Mouse (Mus musculus): ENCODE results near the gene Pank2. TPM values are rescaled to one million over a fixed set of nuclear protein-coding genes. Genes with fewer than 3 reads are reported as not detected.
"Not testable (repeated sequence)": the region's sequence is repeated elsewhere in the genome, so short reads cannot be mapped to it uniquely, and the experiment has no call there.

Pank2 gene
- total RNA-seq, 2 experiments from 2014 or later: 62.7 to 62.9 TPM

DNA sequence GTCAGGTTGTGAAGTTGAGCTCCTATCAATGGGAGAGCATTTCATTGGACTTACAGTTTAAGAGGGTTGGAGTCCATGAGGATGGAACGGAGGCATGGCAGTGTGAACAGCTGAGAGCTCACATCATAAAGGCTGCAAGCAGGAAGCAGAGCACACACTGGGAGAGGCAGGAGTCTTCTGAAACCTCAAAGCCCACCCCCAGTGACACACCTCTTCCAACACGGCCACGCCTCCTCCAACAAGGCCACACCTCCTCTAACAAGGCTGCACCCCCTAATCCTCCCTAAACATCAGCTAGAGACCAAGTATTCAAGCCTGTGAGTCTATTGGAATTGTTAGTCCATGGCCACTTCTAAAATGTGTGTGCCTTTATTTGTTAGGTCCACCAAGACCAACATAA lies 6.6 kb upstream of the Pank2 start:
- intact Hi-C loops (cut with DNase I): no loop called here

DNA sequence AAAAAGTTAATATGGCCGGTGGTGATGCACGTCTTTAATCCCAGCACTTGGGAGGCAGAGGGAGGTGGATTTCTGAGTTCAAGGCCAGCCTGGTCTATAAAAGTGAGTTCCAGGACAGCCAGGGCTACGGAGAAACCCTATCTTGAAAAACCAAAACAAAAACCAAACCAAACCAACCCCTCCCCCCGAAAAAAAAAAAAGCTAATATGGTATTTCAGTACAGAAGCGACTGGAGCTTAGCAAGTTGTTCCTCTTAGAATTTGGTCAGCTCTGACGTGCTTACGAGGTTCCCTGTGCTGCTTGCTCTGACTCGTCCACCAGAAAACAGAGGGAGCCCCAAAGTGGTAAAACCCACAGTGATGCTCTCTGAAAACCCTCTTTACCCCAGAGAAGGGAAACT lies 3.6 kb upstream of the Pank2 start:
- intact Hi-C loops (cut with DNase I): no loop called here
- DNase-seq (ENCODE audit: low spot score in 2 of 2): no peak

More for the DNA sequence above, 6.6 kb upstream of the Pank2 start:
- no peak for DNase-seq (ENCODE audit: low spot score in 2 of 2)

DNA sequence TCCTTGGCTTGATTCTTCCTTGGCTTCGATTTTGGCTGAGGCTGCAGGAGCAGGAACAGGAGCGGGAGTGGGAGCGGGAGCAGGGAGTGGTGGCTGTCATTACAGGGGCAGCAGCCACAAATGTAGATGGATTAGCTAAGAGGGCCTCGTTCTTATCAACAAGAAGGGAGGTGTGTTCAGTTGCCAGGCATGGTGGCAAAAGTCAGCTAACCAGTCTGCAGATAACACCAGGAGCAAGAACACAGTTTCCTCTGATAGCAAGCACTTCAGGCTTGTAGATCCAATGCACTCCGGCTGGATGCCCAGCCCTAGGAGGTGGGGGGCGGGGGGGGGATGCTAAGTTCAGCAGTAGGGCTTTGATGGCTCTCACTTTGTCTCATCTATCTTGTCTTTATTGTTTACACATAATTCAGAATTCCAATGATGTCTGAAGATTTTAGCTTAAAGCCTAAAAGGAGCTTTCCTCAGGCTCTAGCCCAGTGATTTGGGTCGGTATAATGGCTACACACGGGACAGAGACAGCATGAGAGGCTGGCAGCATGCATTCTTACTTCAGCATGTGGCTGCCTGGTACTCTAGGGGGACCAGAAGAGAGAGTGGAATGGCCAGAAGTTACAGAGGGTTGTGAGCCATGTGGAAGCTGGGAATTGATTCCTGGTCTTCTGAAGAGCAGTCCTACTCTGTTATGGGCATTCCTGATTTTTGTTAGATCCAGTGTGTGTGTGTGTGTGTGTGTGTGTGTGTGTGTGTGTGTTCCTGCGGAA lies 1.6 kb upstream of the Pank2 start:
- intact Hi-C loops (cut with DNase I): loop anchor here (10.0 kb wide), 1 partner anchor 154 kb away; no protein-coding TSS in a partner anchor
- DNase-seq (ENCODE audit: low spot score in 2 of 2): peak in 1 of 2 experiments; percentile 24

DNA sequence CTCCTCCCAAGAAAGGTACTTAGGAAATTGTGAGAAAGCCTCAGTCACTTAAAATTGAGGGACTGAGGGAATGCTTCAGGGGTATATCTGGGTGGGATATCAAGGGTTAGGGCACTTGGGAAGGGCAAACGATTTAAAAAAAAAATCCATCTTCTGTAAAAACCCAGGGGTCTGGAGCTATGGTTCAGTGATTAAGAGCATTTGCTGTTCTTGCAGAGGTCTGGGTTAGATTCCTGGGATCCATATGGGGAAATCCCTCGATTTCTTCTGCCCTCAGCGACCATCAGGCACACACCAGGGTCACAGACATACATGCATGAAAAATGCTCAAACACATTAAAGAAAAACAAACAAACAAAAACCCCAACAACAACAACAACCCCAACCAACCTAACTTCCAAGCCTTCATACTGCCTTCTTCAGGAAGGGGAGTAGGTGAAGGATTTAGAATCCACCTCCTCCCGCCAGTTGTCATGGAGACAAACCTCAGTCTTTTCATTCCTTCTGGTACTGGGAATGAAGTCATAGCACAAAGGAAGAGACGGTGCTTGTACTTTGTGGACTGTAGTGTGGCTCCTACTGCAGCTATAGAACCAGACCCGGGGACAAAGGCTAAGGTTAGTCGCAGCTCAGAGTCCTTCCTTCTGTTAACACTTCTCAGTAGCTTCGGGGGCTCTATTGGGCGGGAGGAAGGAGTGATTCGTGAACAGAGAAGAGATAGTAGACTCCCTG lies 648 bp upstream of the Pank2 start:
- intact Hi-C loops (cut with DNase I): loop anchor here (2.0 to 10.0 kb wide), 3 partner anchors 75 to 153 kb away; partner anchors contain the start of genes Cdc25b, Rnf24 and Spef1
- peak; percentile 58 to 64 for DNase-seq (ENCODE audit: low spot score in 2 of 2)

DNA sequence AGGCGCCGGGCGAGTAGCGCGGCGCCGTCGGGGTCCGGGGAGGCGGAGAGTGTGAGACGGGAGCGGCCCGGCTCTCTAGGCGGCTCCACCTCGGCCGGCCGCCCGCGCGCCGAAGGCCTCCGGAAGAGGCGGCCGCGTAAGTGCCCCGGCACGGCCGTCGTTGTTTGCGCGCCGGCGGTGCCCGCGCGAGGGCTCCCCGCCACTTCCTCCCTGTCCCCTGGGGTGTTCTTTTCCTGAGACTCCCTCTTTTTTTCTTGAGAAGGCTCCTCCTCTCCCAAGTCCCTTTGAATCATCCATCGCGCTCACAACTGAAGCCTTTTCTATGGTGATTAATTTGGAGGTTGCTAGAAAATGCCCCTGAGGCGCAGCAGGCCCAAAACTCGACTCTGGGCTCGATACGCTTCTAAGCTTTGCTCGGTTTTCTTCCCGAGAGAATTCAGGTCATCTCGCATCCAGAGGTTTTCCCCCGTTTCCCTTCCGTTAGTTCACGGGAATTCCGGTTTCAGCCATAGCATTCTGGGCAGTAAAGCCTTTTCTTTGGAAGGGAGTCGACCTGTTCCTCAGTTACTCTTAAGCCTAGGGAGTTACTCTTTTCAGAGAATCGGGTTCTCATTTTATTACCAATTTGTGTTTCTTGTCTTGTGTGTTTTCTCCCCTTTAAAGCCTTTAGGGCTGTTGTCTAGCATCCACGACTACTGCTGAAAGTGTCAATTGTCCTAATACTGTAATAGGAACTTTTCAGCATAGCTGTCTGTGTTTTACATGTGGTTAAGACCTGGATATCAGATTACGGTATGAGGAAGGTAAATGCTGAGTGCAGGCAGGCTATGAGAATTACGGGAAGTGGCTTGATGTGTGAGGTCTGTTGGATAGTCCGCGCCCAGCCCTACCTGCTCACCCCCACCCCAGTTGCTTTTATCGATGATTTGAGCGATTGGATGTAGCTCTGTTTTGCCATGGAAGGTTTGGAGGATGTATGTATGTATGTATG lies 680 bp downstream of the Pank2 start:
- DNase-seq (ENCODE audit: low spot score in 2 of 2): peak in 1 of 2 experiments; percentile 57
- intact Hi-C loops (cut with DNase I): loop anchor here (2.0 to 10.0 kb wide), 3 partner anchors 76 to 152 kb away; partner anchors contain the start of genes Cdc25b, Rnf24 and Spef1

DNA sequence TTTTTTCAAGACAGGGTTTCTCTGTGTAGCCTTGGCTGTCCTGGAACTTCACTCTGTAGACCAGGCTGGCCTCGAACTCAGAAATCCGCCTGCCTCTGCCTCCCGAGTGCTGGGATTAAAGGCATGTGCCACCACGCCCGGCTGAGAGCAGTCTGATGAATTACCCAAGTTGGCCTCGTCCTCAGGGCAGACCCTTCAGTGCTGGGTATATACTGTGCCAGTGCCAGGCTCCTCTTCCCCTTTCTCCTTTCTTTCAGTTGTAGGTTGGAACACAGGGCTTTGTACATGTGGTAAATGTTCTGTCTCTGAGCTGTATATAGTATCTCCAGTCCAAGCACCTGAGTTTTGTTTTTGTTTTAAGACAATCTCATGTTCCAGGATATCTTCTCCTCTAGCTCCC lies 1.7 kb downstream of the Pank2 start:
- intact Hi-C loops (cut with DNase I): loop anchor here (10.0 kb wide), 1 partner anchor 151 kb away; no protein-coding TSS in a partner anchor
- DNase-seq (ENCODE audit: low spot score in 2 of 2): no peak

DNA sequence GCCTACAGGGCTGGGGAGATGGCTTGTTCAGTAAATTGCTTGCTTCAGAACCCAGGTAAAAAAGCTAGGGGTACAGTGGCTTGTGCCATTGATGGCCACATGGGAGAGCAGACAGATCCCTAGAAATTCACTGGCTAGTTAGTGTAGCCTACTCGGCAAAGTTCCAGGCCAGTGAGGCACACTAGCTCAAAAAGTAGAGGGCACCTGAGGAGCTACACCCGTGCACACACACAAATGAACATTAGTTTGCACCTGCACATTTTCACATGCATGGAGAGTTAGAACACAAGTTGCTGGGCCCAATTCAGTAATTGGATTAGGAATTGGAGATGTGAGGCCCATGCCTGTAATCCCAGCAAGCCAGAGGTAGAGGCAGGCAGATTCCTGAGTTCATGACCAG lies 2.8 kb downstream of the Pank2 start:
- intact Hi-C loops (cut with DNase I): loop anchor here (10.0 kb wide), 1 partner anchor 150 kb away; no protein-coding TSS in a partner anchor
- DNase-seq (ENCODE audit: low spot score in 2 of 2): no peak

DNA sequence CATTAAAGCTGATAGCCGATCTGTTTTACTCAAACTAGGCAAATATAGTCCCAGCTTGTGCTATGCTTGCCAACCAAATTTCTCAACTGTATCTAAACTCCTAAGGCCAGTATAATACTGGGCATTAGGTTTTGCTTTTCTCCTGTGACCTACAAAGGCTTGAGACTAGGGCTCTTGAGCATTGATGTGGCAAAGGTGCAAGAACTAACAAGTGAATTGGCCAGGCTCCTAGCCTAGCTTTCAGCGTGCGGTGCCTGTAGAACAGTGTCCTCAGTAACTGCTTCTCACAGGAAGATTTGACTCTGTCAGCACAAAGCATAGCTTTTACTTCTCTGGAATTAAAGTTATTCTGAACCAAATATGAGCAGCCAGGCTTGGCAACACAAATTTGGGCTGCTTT lies 13.2 kb downstream of the Pank2 start:
- DNase-seq (ENCODE audit: low spot score in 2 of 2): no peak
- intact Hi-C loops (cut with DNase I): no loop called here

DNA sequence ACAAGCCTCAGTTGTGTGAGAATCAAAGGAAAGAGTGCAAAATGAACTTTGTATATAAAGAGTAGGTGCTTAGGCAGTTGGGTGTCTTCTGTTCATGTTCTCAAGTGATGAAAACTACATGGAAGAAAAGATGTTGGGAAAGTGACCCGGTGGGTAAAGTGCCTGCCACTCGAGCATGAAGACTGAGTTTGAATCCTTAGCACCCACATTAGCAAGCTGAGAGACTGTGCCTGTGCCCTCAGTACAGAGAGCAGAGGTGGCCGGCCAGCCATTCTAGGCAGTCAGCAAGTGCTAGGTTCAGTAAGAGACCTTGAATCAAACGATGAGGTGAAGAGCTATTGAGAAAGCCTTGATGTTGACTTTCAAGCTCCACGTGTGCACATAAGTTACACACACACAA lies 14.4 kb downstream of the Pank2 start:
- intact Hi-C loops (cut with DNase I): no loop called here
- no peak for DNase-seq (ENCODE audit: low spot score in 2 of 2)

DNA sequence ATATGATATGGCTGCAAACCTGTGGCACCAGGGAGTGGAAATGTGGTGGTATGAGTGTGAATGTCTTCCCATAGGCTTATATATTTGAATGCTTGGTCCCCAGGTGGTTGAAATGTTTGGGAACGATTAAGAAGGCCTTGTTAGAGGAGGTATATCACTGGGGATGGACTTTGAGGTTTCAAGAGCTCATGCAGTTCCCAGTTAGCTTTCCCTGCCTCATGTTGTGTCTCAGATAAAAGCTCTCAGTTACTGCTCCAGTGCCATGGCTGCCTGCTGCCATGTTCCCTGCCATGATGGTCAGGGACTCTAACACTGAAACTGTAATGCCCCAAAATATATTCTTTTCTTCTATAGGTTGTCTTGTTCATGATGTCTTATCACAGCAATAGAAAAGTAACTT lies 19.3 kb downstream of the Pank2 start:
- DNase-seq (ENCODE audit: low spot score in 2 of 2): no peak
- intact Hi-C loops (cut with DNase I): no loop called here

DNA sequence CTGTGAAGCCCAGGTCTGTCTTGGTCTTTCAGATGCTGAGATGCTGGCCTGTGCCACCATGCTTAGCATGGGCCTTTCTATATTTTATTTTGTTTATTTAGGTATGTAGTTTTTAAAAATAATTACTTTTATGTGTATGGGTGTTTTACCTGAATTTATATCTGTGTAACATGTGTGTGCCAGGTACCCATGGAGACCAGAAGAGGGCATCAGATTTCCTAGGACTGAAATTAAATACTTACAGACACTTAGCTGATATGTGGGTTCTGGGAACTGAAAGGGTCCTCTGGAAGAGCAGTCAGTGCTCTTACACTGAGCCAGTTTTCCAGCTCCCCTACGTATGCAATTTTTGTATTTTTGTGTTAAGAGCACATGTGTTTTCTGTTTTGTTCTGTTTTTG lies 24.0 kb downstream of the Pank2 start:
- intact Hi-C loops (cut with DNase I): loop anchor here (5.0 kb wide), 1 partner anchor 131 kb away; no protein-coding TSS in a partner anchor
- DNase-seq (ENCODE audit: low spot score in 2 of 2): no peak

DNA sequence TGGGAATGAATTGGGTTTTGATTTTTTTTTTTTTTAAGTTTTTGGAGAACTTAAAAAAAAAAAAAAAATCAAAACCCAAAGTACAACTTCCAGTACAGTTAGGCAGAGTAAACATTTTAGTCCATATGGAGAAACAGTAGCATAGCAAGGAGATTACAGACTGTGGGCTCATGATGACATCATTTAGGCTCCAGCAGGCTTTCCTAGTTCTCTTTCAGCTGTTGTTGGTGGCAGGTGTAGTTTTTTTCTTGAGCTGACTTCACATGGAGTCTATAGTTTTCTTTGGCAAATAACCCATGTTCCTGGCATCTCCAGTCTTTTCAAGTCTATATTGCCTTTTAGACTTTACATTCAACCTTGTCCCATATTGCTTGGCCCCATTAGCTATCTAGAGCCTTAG lies 28.4 kb downstream of the Pank2 start:
- intact Hi-C loops (cut with DNase I): no loop called here
- DNase-seq (ENCODE audit: low spot score in 2 of 2): no peak

DNA sequence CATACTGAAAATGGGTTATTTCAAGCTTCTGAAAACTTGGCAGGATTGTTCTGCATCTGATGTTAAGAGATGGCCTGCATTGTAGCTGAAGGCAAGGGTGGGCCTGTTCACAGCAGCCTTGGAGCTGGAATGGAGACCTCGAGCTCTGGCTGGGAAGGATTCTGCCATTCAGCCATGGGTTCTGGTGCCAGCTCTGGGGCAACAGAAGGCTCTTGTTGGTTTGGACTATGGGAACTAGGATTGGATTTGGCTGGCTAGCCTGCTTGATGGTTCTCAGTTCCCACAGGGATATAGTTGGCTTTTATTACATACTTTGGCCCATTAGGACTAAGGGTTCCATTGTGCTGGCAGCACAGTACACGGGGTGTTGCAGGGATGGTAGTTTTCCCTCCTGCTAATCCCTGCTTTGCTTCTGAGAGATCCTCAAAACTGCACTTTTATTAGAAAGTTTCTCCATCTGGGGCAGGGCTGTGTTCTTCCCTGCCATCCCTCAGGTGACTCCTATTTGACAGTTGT lies 34.5 kb downstream of the Pank2 start:
- intact Hi-C loops (cut with DNase I): no loop called here
- DNase-seq (ENCODE audit: low spot score in 2 of 2): peak in 1 of 2 experiments; percentile 22

DNA sequence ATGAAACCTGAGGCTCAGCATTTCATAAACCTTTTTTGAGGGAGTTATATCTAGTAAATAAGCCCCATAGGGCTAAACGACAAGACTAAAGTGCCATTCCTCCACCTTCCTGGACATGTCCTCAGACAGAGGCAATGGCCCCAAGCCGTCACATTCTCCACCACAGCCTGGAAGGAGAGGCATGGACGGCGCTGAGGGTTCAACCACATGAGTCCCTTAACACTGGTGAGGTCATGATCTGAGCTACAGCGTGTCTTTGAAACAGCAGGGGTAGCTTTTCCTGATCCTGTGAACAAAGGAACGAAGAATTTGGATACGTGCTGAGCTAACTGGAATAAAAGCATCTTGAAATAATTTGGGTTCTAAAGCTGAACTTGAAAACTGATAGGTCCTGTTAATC lies 36.4 kb downstream of the Pank2 start:
- intact Hi-C loops (cut with DNase I); DNase-seq (ENCODE audit: low spot score in 2 of 2): not testable (repeated sequence)

DNA sequence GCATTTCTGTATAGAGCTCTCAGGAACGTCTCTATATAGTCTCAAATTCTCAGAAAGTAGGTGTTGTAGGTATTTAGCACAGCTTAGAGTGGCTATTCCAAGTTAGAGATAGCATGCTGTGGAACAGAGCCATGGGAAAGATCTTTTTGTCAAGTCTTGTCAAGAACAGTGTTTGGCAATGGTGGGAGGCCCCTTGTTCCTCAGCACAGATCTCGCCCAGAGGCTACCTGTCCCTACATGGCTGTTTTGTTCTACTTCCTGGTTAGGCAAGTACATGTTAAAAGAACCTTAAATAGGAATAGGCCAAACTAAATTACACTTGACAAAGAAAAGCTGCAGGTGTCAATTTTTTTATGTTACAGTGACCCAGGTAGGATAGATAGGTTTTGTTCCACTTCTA lies 38.2 kb downstream of the Pank2 start:
- no peak for DNase-seq (ENCODE audit: low spot score in 2 of 2)
- intact Hi-C loops (cut with DNase I): no loop called here

DNA sequence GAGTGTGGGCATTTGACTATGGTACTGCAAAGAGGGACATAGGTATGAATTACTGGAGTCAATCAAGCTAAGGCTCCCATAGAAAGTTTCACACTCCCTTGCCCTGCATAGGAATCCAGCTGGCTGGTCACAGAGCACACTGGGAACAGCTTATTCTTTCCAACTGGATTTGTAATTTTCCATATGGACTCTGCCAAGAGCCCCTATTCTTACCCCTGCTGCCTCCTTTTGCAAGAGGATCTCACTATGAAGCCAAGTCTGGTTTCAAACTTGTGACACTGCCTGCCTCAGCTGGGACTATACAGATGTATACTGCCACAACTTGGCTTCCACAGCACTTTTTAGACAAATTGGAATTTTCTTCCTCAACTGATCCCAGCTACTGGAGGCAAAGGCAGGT lies 39.3 kb downstream of the Pank2 start:
- no peak for DNase-seq (ENCODE audit: low spot score in 2 of 2)
- intact Hi-C loops (cut with DNase I): no loop called here

DNA sequence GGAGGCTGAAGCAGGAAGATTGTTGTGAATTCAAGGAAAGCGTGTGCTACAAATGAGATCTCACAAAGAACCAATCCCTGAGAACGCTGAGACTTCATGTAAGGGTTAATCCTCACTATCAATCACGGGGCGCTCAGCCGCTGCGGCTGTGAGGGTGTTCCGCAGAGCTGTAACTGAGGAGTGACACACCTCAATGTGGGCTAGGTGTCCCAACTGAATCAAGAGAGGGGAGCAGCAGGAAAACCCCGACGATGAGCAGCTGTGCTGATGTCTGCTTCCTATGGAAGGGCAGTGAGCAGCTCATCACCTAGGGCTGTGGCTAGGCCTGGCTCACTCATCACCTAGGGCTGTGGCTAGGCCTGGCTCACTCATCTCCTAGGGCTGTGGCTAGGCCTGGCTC lies 42.2 kb downstream of the Pank2 start:
- DNase-seq (ENCODE audit: low spot score in 2 of 2): no peak
- intact Hi-C loops (cut with DNase I): no loop called here

DNA sequence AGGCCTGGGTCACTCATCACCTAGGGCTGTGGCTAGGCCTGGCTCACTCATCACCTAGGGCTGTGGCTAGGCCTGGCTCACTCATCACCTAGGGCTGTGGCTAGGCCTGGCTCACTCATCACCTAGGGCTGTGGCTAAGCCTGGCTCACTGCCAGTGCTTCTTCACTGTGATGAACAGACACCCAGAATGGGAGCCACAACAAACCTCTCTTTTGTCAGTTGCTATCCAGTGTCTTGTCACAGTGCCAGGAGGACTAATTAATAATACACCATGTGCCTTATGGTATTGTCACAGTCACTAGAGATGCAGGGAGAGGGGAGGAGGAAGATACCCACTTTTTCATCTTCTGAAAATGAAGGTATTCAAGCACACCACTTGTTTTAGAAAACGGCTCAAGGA lies 42.9 kb downstream of the Pank2 start:
- DNase-seq (ENCODE audit: low spot score in 2 of 2); intact Hi-C loops (cut with DNase I): not testable (repeated sequence)

DNA sequence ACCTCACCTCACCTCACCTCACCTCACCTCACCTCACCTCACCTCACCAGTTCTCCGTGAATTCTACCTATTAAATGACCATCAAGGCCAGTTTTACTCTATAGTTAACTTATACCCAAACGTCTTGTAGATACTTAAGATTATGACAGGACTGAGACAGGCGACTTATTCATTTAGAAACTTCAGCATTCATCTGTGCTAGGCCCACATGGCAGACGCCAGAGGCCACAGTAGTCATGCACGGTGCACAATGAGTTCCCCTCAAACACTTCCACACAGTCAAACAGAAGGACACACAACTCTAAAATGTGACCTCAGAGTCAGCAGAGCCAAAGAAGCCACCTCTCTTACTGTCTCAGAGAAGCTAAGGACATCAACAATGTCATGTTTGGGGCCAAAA lies 45.1 kb downstream of the Pank2 start:
- no peak for DNase-seq (ENCODE audit: low spot score in 2 of 2)
- intact Hi-C loops (cut with DNase I): no loop called here

All from left cerebral cortex, postnatal 14 days (tissue).